Mouse (Mus musculus) B cell, adult 2 months (primary cell): ENCODE measurements around the gene Gys2.

Source experiments
- DNase-seq, 2 experiments: peaks; one replicate each; pipeline ENCODE4 v3.0.0; 2022

Gene Gys2

DNA sequence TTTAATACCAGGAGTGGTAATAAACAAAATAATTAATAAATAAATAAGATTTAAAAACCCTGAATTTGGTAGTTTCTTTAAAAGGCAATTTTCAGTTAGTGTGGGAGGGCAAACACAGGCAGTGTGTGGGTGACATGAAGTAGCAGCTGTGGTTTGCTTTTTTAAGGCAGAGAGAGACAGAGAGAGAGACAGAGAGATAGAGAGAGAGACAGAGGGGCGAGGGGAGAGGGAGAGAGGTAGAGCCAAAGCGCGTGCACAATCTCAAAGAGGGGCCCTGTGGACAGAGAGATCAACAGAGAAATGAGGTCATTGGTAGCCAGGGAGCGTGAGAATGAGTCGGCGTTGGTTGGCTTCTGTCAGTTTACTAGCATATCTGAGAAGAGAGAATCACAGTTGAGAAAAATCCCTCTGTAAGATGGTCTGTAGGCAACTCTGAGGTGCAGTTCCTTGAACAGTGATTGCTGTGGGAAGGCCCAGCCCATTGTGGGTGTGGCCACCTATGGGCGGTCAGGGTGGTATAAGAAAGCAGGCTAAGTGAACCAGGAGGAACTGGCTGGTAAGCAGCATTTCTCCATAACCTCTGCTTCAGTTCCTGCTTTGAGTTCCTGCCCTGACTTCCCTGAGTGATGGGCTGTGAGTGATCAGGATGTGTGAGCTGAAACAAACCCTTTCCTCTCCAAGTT, 17.5 kb downstream of the Gys2 start:
- DNase-seq = no peak

DNA sequence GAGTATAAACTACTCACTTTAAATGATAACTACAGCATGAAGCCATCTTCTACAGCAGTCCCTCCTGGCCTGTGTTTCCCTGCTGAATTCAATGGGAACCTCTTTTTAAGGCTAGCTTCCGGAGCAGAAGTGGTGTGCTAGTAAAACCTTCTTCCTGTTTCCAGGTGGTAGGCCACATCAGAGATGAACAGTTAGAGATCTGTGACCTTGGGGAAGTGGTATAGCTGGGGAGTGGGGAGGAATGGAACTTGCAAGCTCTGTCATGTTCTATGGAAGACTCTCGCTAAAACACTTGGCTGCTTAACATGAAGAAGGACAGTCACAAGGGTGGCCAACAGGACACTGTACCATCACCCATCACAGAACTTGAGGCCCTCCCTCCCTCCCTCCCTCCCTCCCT, 19.6 kb downstream of the Gys2 start:
- DNase-seq = no peak

- no peak for DNase-seq
Observed at GRCm38 (mm10) chr6:142451381-142451780, 21.5 kb downstream of the Gys2 start.

- DNase-seq = no peak
Observed at GRCm38 (mm10) chr6:142429072-142429471, 43.8 kb downstream of the Gys2 start.

- DNase-seq = no peak
Observed at GRCm38 (mm10) chr6:142424976-142425375, 47.9 kb downstream of the Gys2 start.

DNA sequence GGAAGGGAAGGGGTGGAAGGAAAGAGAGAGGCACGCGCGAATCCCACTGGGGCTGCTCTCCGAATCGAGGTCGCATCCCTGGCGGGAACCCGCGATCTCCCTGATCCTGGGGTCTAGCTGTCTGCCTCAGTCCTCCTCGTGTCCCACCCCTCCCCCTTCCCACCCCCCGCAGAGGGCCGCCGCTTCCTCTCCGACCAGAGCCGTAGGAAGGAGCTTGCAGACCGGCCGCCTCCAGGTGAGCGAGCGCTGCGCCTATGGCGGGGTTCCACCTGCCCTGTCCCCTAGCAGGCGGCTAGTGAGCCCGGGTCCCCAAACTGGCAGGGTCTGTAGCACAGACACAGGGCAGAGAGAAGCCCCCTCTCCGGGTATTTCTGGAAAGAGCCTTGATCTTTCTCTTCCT, 58.3 kb downstream of the Gys2 start:
- DNase-seq = no peak

DNA sequence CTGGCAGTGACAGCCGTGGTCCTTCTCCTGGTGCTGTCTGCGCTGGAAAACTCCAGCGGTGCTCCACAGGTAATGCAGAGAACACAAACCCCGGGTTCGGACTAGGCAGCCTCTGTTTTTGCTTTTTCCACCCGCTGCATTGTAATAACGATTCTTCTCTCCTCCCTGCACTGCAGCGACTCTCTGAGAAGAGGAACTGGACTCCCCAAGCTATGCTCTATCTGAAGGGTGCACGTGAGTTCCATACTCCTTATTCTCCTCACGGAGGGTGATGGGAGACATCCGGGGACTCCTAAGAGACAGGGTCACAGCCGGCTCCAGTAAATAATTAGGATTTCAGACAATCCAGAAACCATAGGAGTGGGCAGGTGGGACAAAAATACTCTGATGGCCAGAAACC, 59.1 kb downstream of the Gys2 start:
- DNase-seq = no peak

GRCm38 (mm10) chr6:142412906-142413491, 59.9 kb downstream of the Gys2 start, which contains the start of gene Spx:
Gene Spx, plus strand, starts transcription at chr6:142413441.
- DNase-seq = no peak

- DNase-seq = no peak
Observed at GRCm38 (mm10) chr6:142411140-142411539, 61.8 kb downstream of the Gys2 start.

GRCm38 (mm10) chr6:142395756-142396155, 77.2 kb downstream of the Gys2 start:
- DNase-seq = no peak

- DNase-seq = no peak
Observed at GRCm38 (mm10) chr6:142394669-142395068, 78.2 kb downstream of the Gys2 start.

DNA sequence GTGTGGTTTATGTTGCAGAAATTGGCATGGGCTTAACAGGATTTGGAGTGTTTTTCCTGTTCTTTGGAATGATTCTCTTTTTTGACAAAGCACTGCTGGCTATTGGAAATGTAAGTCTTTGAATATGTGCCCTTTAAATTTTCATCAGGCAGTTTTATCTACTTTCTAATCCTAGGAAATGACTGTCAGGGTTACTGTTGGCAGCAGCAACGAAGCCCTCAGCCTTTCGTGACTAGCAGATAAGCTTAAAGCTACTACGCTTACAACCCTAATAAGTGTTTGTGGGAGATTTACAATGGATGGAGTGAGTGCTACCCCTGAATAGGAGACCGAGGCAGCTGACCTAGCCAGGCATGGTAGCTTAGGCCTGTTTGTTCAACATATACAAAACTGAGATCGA, 80.6 kb downstream of the Gys2 start:
- no peak for DNase-seq

- DNase-seq = no peak
Observed at GRCm38 (mm10) chr6:142389101-142389500, 83.8 kb downstream of the Gys2 start.

GRCm38 (mm10) chr6:142387755-142388271, 85.1 kb downstream of the Gys2 start:
- DNase-seq = no peak

GRCm38 (mm10) chr6:142387011-142387754, 85.7 kb downstream of the Gys2 start, which contains the start of the genes Recql and Golt1b:
Gene Recql, minus strand, starts transcription at chr6:142387087.
Gene Golt1b, plus strand, starts transcription at chr6:142387221.
- peak; percentile 98 for DNase-seq

GRCm38 (mm10) chr6:142386285-142387010, 86.5 kb downstream of the Gys2 start:
- no peak for DNase-seq

DNA sequence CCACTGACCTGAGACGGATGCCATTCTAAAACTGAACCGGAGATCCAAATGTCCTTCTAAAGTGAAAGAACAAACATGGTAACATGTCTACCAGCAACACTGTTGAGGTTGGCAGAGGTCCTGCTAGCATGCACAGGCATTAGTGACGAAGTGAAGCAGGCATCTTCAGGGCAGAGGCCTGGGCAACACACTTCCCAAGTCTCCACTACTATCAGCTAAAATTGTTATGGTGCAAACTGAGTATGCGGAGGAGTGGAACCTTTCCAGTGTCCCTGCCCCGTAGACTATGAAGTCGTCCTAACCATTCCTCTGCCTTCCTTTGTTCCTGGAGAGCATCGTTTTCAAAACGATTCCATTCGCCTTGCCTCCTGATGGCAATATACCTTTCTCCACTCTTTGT, 88.4 kb downstream of the Gys2 start:
- no peak for DNase-seq

DNA sequence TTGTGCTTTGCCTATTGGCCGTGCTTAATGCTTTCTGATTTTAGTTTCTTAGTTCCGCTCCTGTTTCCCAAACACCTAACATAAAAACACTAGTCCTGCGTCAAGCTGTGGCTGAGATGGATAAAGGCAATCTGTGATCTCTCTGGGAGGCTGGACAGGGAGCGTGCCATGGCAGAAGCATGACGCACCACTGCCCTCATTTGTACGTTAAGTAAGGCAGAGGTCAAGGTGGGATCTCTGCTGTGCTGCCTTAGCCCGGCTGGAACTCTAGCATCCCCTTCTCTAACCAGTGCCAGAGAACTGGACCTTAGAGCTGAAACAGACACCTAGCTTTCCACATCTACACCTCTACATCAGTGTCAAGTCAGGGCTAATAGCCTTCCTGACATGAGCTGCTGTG, 91.3 kb downstream of the Gys2 start:
- no peak for DNase-seq

GRCm38 (mm10) chr6:142379961-142380360, 92.9 kb downstream of the Gys2 start:
- no peak for DNase-seq

- DNase-seq = no peak
Observed at GRCm38 (mm10) chr6:142378576-142379330, 94.2 kb downstream of the Gys2 start.

GRCm38 (mm10) chr6:142377081-142377480, 95.8 kb downstream of the Gys2 start:
- no peak for DNase-seq
